Mouse (Mus musculus) thymus, postnatal 4 days (tissue): ENCODE measurements at regions not wholly inside any gene's neighbourhood (a gene's known extent, or its start where the extent isn't known, plus 50 kb on each side); places are given as distances from the start of the nearest gene placed in this dataset.
A peak's percentile ranks its signal among the peaks of the same experiment; 100 is the strongest.

Experiments
- DNase-seq: peaks from one replicate; pipeline ENCODE4 v3.0.0; 2021

DNA sequence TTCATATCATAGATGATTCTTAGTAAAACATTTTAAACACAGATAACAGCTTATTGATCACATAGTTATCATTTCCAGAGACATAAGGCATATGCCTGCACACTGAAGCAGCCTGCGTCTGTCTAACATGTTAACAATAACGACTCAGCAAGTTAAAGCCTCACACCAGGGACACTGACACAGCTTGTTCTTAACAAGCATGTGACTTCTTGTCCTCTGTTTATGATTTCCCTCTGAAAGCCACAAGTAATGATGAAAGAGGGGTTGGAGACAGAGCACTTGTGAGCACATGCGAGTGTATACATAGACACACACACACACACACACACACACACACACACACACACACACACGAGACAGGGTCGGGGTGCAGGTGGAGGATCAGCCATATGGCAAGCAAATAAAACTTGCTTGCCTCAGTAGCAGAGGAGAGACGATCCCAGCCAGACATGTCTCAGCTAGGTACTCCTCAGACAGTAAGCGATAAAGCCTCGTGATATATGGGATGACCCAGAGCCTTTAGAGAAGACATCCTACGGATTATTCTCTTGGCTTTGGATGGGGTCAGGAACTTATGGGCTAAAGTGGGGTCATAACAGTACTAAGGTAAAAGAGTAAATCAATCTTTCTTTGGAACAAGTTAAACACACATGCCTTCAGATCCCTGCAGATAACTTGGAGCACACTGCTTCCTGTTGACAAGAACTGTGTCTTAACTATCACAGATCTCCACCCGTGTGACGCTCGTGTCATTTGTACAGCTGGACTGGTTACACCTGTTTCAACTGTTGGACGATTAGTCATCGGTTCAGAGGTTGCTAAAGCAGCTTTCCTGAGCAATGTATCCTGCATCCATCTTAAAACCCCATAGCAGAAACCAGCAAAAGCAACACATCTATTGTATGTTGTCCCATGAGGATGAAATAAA lies 51.4 kb upstream of the Ralgps2 start:
- DNase-seq = peak; percentile 53

GRCm38 (mm10) chr1:156990112-156990511 lies 50.7 kb upstream of the Ralgps2 start:
- peak; percentile 61 for DNase-seq

DNA sequence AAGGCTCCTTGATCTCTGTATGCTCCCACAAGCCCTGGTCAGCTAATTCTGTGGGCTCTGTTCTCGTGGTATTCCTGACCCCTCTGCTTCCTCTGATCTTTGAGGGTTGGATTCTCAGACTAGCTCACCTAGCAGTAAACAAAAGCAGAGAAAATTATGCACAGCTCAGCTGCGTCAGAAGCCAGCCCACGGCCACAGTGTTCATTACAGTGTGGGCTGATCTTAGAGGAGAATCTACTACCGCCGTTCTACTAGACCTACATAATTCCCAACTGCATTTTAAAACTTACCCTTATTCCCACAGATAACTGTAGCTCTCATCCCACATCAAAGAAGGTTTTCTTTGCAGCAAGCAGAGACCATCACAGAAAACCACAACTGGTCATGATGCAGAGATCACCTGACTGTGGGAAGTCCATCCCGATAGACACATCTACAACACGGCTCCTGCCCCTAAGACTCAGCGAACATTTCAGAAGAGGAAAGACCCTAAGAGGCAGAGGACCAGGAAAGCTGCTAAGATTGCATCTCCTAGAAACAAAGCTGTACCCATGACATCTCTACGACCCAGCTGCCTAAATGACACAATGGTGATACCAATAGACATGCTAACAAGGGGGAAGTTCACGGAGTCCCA lies 49.8 kb upstream of the Ralgps2 start:
- DNase-seq = no peak
